Mouse (Mus musculus) cortical plate, adult 2 months (tissue): ENCODE data around the gene Pim3.

Experiments used
- CTCF ChIP-seq: fragments of 200-500 bp; IDR thresholded peaks from 2 replicates; pipeline ENCODE4 v1.5.1; 2011; ENCODE audit warnings: mild to moderate bottlenecking, control low read depth, low read length; ENCODE audit not compliant: insufficient read depth; ENCODE audit errors: extremely low read depth
- POLR2A ChIP-seq: fragments of 200-500 bp; IDR thresholded peaks from 2 replicates; pipeline ENCODE4 v1.6.1; 2011; ENCODE audit warnings: mild to moderate bottlenecking, low read length, control low read depth; ENCODE audit not compliant: insufficient read depth; ENCODE audit errors: extremely low read depth

- TF ChIP-seq CTCF (no peak), POLR2A (no peak)
These were observed 6.8 kb upstream of the Pim3 start for GRCm38 (mm10) chr15:88854969-88855830.
